Mouse (Mus musculus) urinary bladder, adult 2 months (tissue): Measurements from ENCODE around the gene Gk2. TPM values are rescaled to one million over a fixed set of nuclear protein-coding genes. Genes with fewer than 3 reads are reported as not detected.

ENCODE experiments used
- DNase-seq: peaks from one replicate; pipeline ENCODE4 v3.0.0; 2022; ENCODE audit warnings: low spot score
- polyA plus RNA-seq: library from polyadenylated mRNA; depleted of rRNA; stranded (reverse); fragments of >200 nt; gene quantifications from 2 replicates; pipeline ENCODE4 v1.2.3, GENCODE M21; 2012; rRNA removed

Gene Gk2
- polyA plus RNA-seq = not detected in 2 replicates

- no peak for DNase-seq
Observed at GRCm38 (mm10) chr5:97456816-97457215, at the start of gene Gk2. Gene Gk2 (minus strand): TSS chr5:97457021.

GRCm38 (mm10) chr5:97498041-97498440, 41.2 kb upstream of the Gk2 start:
- no peak for DNase-seq

- DNase-seq = no peak
Observed at GRCm38 (mm10) chr5:97495488-97496092, 38.8 kb upstream of the Gk2 start.

GRCm38 (mm10) chr5:97493421-97493820, 36.6 kb upstream of the Gk2 start:
- DNase-seq = no peak

GRCm38 (mm10) chr5:97486141-97486540, 29.3 kb upstream of the Gk2 start:
- no peak for DNase-seq

- DNase-seq = no peak
Observed at GRCm38 (mm10) chr5:97479991-97480390, 23.2 kb upstream of the Gk2 start.

- no peak for DNase-seq
Observed at GRCm38 (mm10) chr5:97467246-97467645, 10.4 kb upstream of the Gk2 start.

- DNase-seq = no peak
Observed at GRCm38 (mm10) chr5:97466430-97467158, 9.8 kb upstream of the Gk2 start.

GRCm38 (mm10) chr5:97465956-97466355, 9.1 kb upstream of the Gk2 start:
- no peak for DNase-seq

- no peak for DNase-seq
Observed at GRCm38 (mm10) chr5:97462856-97463255, 6.0 kb upstream of the Gk2 start.

- DNase-seq = no peak
Observed at GRCm38 (mm10) chr5:97451451-97451850, 5.4 kb downstream of the Gk2 start.

GRCm38 (mm10) chr5:97444191-97444590, 12.6 kb downstream of the Gk2 start:
- DNase-seq = no peak

GRCm38 (mm10) chr5:97432512-97432911, 24.3 kb downstream of the Gk2 start:
- DNase-seq = no peak

- DNase-seq = no peak
Observed at GRCm38 (mm10) chr5:97429976-97430375, 26.8 kb downstream of the Gk2 start.

- DNase-seq = no peak
Observed at GRCm38 (mm10) chr5:97421669-97422068, 35.2 kb downstream of the Gk2 start.

GRCm38 (mm10) chr5:97417185-97417584, 39.6 kb downstream of the Gk2 start:
- DNase-seq = no peak

- DNase-seq = no peak
Observed at GRCm38 (mm10) chr5:97415837-97416236, 41.0 kb downstream of the Gk2 start.

- no peak for DNase-seq
Observed at GRCm38 (mm10) chr5:97413716-97414115, 43.1 kb downstream of the Gk2 start.

- no peak for DNase-seq
Observed at GRCm38 (mm10) chr5:97410190-97410589, 46.6 kb downstream of the Gk2 start.

- no peak for DNase-seq
Observed at GRCm38 (mm10) chr5:97409234-97409704, 47.6 kb downstream of the Gk2 start.
